Mouse (Mus musculus): ENCODE measurements at regions not wholly inside any gene's neighbourhood (a gene's known extent, or its start where the extent isn't known, plus 50 kb on each side); places are given as distances from the start of the nearest gene placed in this dataset.
"Not testable (repeated sequence)": the region's sequence is repeated elsewhere in the genome, so short reads cannot be mapped to it uniquely, and the experiment has no call there.

GRCm38 (mm10) chr6:81868207-81868606 lies 55.3 kb upstream of the Gcfc2 start:
- H3K4me2 ChIP-seq (ENCODE audit: low read length); H3K4me1 ChIP-seq (ENCODE audit: control insufficient read depth, insufficient read depth, low read length); H3K36me3 ChIP-seq (ENCODE audit: control insufficient read depth, insufficient read depth, low read length); H3K4me3 ChIP-seq (replicated peaks; ENCODE audit: low read depth, low read length); DNase-seq; H3K9ac ChIP-seq (replicated peaks; ENCODE audit: low read length); H3K27me3 ChIP-seq (ENCODE audit: control insufficient read depth, insufficient read depth, low read length); ATAC-seq (ENCODE audit: low FRiP score, low TSS enrichment); H3K9me3 ChIP-seq (ENCODE audit: control insufficient read depth, low read length); H3K27ac ChIP-seq (replicated peaks; ENCODE audit: low read depth, low read length): not testable (repeated sequence)
- 89% methylated on average over 13 of the region's 13 CpGs for WGBS
